Mouse (Mus musculus): Measurements from ENCODE around the gene Rxfp2. TPM values are rescaled to one million over a fixed set of nuclear protein-coding genes. Genes with fewer than 3 reads are reported as not detected.

Rxfp2 gene
- polyA plus RNA-seq (2015; fragmentation: Nextera tagmentation; extraction: Ambion mirVana) = 0.43 and 0.58 TPM in 2 replicates

GRCm38 (mm10) chr5:150018656-150019055 lies at the start of gene Rxfp2:
Rxfp2 (plus strand) TSS chr5:150018675.
- H3K4me3 ChIP-seq (replicated peaks) = no peak within 1 kb of the TSS
- WGBS = 64% methylated on average over 19 of the region's 19 CpGs

GRCm38 (mm10) chr5:149970261-149970660 lies 48.2 kb upstream of the Rxfp2 start:
- Histone ChIP-seq H3K9ac (replicated peaks) (no peak overlapping the region), H3K4me2 (replicated peaks) (no peak overlapping the region), H3K4me1 (replicated peaks) (no peaks in the 10 kb centered on the region), H3K27ac (no peak overlapping the region), H3K4me3 (replicated peaks) (no peak overlapping the region), H3K27me3 (no peaks in the 10 kb centered on the region), H3K36me3 (no peaks in the 10 kb centered on the region), H3K9me3 (no peaks in the 10 kb centered on the region)
- WGBS = 88% methylated on average over 11 of the region's 11 CpGs
- no peak for ATAC-seq

More at GRCm38 (mm10) chr5:150018656-150019055, at the start of gene Rxfp2:
- H3K36me3 ChIP-seq = no peaks in the 10 kb centered on the region
- H3K27ac ChIP-seq = no peak within 1 kb of the TSS
- no peak within 1 kb of the TSS for H3K4me2 ChIP-seq (replicated peaks)
- 0 out of 2 replicates have a peak, but pooled peaks cover 4% of the 10 kb centered on the region for H3K9me3 ChIP-seq
- H3K27me3 ChIP-seq = peaks cover 21% of the 10 kb centered on the region
- H3K4me1 ChIP-seq (replicated peaks) = peaks cover 10% of the 10 kb centered on the region
- no peak for ATAC-seq
- no peak within 1 kb of the TSS for H3K9ac ChIP-seq (replicated peaks)

DNA sequence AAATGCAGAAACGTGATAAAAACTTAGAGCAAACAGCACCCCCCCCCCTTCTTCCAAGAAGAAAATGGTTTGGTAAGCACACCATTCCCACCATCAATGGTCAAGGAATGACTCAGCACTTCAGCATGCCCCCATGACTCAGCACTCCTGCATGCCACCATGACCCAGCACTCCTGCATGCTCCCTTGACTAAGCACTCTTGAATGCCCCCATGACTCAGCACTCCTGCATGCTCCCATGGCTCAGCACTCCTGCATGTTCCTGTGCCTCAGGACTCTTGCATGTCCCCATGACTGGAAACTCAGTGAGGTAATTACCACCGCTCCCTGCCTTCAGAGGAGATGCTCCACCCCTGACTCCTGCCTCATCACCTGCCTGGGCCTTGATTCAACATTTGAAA lies 41.4 kb upstream of the Rxfp2 start:
- Histone ChIP-seq H3K36me3 (no peaks in the 10 kb centered on the region), H3K9me3 (no peaks in the 10 kb centered on the region), H3K27ac (no peak overlapping the region), H3K4me3 (replicated peaks) (no peak overlapping the region), H3K4me2 (replicated peaks) (no peak overlapping the region), H3K9ac (replicated peaks) (no peak overlapping the region), H3K4me1 (replicated peaks) (no peaks in the 10 kb centered on the region), H3K27me3 (no peaks in the 10 kb centered on the region)
- WGBS = 88% methylated on average over 2 of the region's 2 CpGs
- no peak for ATAC-seq

- Histone ChIP-seq H3K4me3 (replicated peaks) (no peak overlapping the region), H3K27ac (no peak overlapping the region), H3K4me1 (replicated peaks) (no peaks in the 10 kb centered on the region), H3K27me3 (no peaks in the 10 kb centered on the region), H3K4me2 (replicated peaks) (no peak overlapping the region), H3K9me3 (no peaks in the 10 kb centered on the region), H3K9ac (replicated peaks) (no peak overlapping the region), H3K36me3 (no peaks in the 10 kb centered on the region)
- ATAC-seq = no peak
- WGBS = 86% methylated on average over 4 of the region's 4 CpGs
These were observed 34.9 kb upstream of the Rxfp2 start for GRCm38 (mm10) chr5:149983621-149984020.

DNA sequence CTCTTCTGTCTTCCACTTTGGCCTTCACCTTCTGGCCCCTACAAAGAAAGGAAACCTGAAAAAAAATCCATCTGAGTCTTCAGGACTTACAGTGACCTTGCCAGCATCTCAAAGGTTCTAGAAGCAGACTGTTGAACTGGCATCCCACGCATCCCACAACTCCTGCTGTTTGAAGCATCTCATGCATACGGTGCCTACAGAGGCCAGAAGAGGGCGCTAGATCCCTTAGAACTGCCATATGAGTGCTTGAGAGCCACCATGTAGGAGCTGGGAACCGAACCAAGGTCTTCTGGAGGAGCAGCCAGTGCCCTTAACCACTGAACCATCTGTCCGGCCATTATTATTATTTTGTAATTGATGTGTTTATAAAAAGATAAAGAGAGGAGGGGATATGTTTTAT lies 23.9 kb upstream of the Rxfp2 start:
- no peaks in the 10 kb centered on the region for H3K4me1 ChIP-seq (replicated peaks)
- WGBS = 83% methylated on average over 5 of the region's 5 CpGs
- no peak overlapping the region for H3K9ac ChIP-seq (replicated peaks)
- no peak overlapping the region for H3K4me3 ChIP-seq (replicated peaks)
- ATAC-seq = no peak
- no peaks in the 10 kb centered on the region for H3K9me3 ChIP-seq
- H3K4me2 ChIP-seq (replicated peaks) = no peak overlapping the region
- H3K36me3 ChIP-seq = no peaks in the 10 kb centered on the region
- no peaks in the 10 kb centered on the region for H3K27me3 ChIP-seq
- no peak overlapping the region for H3K27ac ChIP-seq

GRCm38 (mm10) chr5:149996614-149997013 lies 21.9 kb upstream of the Rxfp2 start:
- no peak overlapping the region for H3K9ac ChIP-seq (replicated peaks)
- 94% methylated on average over 4 of the region's 4 CpGs for WGBS
- H3K27ac ChIP-seq = no peak overlapping the region
- no peaks in the 10 kb centered on the region for H3K36me3 ChIP-seq
- no peak overlapping the region for H3K4me2 ChIP-seq (replicated peaks)
- H3K27me3 ChIP-seq = no peaks in the 10 kb centered on the region
- no peak overlapping the region for H3K4me3 ChIP-seq (replicated peaks)
- ATAC-seq = no peak
- no peaks in the 10 kb centered on the region for H3K4me1 ChIP-seq (replicated peaks)
- no peaks in the 10 kb centered on the region for H3K9me3 ChIP-seq

- no peaks in the 10 kb centered on the region for H3K27me3 ChIP-seq
- H3K4me2 ChIP-seq (replicated peaks) = no peak overlapping the region
- no peak overlapping the region for H3K27ac ChIP-seq
- no peaks in the 10 kb centered on the region for H3K36me3 ChIP-seq
- no peak overlapping the region for H3K4me3 ChIP-seq (replicated peaks)
- H3K9ac ChIP-seq (replicated peaks) = no peak overlapping the region
- 91% methylated on average over 22 of the region's 22 CpGs for WGBS
- H3K9me3 ChIP-seq = no peaks in the 10 kb centered on the region
- no peaks in the 10 kb centered on the region for H3K4me1 ChIP-seq (replicated peaks)
- ATAC-seq = no peak
These were observed 21.0 kb upstream of the Rxfp2 start for GRCm38 (mm10) chr5:149997321-149998034.

DNA sequence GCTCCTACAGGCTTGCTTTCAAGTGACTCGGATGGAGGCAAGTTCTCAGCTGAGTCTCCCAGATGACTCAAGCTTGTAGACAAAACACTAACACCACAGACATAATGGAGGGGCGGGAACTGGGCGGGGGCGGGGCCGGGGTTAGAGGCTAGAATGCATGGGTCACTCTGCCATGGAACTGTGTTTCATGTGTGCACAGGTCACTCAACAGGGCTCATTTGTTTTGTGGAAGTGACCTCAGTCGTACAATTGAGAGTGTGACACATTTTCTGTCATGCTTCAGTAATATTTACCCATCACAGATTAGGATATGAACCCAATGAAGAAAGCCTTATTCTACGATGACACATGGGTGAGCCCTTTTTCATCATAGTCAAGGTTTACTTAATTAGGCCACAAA lies 20.2 kb upstream of the Rxfp2 start:
- Histone ChIP-seq H3K9ac (replicated peaks) (no peak overlapping the region), H3K4me2 (replicated peaks) (no peak overlapping the region), H3K4me3 (replicated peaks) (no peak overlapping the region), H3K4me1 (replicated peaks) (no peaks in the 10 kb centered on the region), H3K9me3 (no peaks in the 10 kb centered on the region), H3K27ac (no peak overlapping the region), H3K36me3 (no peaks in the 10 kb centered on the region), H3K27me3 (no peaks in the 10 kb centered on the region)
- no peak for ATAC-seq
- 76% methylated on average over 7 of the region's 7 CpGs for WGBS

GRCm38 (mm10) chr5:150005355-150005754 lies 13.1 kb upstream of the Rxfp2 start:
- H3K36me3 ChIP-seq = no peaks in the 10 kb centered on the region
- H3K27ac ChIP-seq = no peak overlapping the region
- no peaks in the 10 kb centered on the region for H3K27me3 ChIP-seq
- no peak overlapping the region for H3K4me2 ChIP-seq (replicated peaks)
- no peaks in the 10 kb centered on the region for H3K4me1 ChIP-seq (replicated peaks)
- no peak overlapping the region for H3K9ac ChIP-seq (replicated peaks)
- H3K9me3 ChIP-seq = no peaks in the 10 kb centered on the region
- ATAC-seq = peak; percentile 58; the same call in 1 of the 2 replicates
- no peak overlapping the region for H3K4me3 ChIP-seq (replicated peaks)
- 55% methylated on average over 6 of the region's 6 CpGs for WGBS

GRCm38 (mm10) chr5:150016861-150017260 lies 1.6 kb upstream of the Rxfp2 start:
- WGBS = 11% methylated on average over 10 of the region's 10 CpGs
- Histone ChIP-seq H3K27ac (no peak overlapping the region), H3K9ac (replicated peaks) (no peak overlapping the region), H3K4me1 (replicated peaks) (peaks cover 10% of the 10 kb centered on the region), H3K4me2 (replicated peaks) (no peak overlapping the region), H3K9me3 (0 out of 2 replicates have a peak, but pooled peaks cover 4% of the 10 kb centered on the region), H3K4me3 (replicated peaks) (no peak overlapping the region), H3K27me3 (peaks cover 21% of the 10 kb centered on the region), H3K36me3 (no peaks in the 10 kb centered on the region)
- no peak for ATAC-seq

DNA sequence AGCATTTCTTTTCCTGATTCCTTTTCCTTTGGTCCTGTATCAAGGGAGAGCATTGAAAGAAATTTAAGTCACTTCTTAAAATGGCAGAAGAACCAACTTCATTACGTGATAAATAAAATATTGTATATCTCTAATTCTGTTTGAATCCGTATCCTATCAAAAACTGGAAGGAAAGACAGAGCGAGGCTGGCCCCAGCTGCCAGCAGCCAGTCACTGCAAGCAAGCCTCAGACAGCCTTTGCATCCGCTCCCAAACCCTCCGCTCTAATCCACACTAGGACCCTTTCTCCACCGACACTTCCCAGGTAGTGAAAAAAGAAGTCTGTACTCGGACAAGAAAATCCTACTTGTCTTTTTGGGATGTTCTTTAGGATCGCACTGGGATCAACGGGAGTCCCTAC lies 803 bp upstream of the Rxfp2 start:
- ATAC-seq = no peak
- H3K9ac ChIP-seq (replicated peaks) = no peak overlapping the region
- no peak overlapping the region for H3K4me2 ChIP-seq (replicated peaks)
- H3K27ac ChIP-seq = no peak overlapping the region
- 0 out of 2 replicates have a peak, but pooled peaks cover 4% of the 10 kb centered on the region for H3K9me3 ChIP-seq
- peaks cover 10% of the 10 kb centered on the region for H3K4me1 ChIP-seq (replicated peaks)
- WGBS = 38% methylated on average over 9 of the region's 9 CpGs
- no peaks in the 10 kb centered on the region for H3K36me3 ChIP-seq
- H3K4me3 ChIP-seq (replicated peaks) = no peak overlapping the region
- peaks cover 21% of the 10 kb centered on the region for H3K27me3 ChIP-seq

DNA sequence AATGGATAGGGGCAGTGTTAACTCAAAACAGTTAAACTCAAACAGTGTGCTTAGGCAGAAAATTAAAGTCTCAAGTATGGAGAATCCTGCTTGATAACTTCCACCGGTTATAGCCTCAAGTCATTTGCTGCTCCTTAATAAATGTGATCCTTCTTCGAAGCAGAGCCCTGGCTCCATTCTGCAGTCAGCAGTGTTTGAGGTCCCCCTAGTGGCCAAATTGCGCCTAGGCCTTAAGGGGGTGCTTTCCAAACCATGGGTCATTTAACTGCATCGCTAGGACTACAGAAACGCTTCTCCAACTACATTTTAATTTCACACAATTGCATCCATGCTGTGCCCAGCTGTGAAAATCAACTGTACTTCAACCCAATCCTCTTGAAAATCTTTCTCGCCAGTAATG lies 2.4 kb downstream of the Rxfp2 start:
- Histone ChIP-seq H3K4me2 (replicated peaks) (no peak overlapping the region), H3K27ac (no peak overlapping the region), H3K4me3 (replicated peaks) (no peak overlapping the region), H3K4me1 (replicated peaks) (peaks cover 10% of the 10 kb centered on the region), H3K36me3 (no peaks in the 10 kb centered on the region), H3K9me3 (peaks cover 3% of the 10 kb centered on the region; the same call in 1 of the 2 replicates), H3K27me3 (peaks cover 17% of the 10 kb centered on the region), H3K9ac (replicated peaks) (no peak overlapping the region)
- 5% methylated on average over 6 of the region's 6 CpGs for WGBS
- peak; percentile 77 for ATAC-seq

DNA sequence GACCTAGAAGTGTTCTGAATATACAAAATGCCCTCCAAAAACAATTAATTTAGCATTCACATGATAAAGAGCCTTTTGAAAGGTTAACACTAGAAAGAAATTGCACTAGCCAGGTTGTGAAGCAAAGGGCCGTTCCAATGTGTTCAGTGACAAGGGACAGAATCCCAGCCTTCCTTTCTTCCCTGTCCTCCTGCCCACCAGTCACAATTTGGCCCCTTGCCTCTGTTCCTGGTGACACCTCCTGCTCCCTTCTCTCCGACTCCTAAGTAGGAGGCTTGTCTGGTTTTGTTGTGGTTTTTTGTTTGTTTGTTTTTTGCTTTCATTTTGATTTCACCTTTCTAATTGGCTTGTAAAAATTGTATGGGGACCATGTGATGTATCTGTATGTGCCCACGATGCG lies 3.3 kb downstream of the Rxfp2 start:
- Histone ChIP-seq H3K27ac (no peak overlapping the region), H3K9ac (replicated peaks) (no peak overlapping the region), H3K4me1 (replicated peaks) (peaks cover 2% of the 10 kb centered on the region; the same call in 1 of the 2 replicates), H3K36me3 (no peaks in the 10 kb centered on the region), H3K4me2 (replicated peaks) (no peak overlapping the region), H3K27me3 (peaks cover 14% of the 10 kb centered on the region), H3K4me3 (replicated peaks) (no peak overlapping the region), H3K9me3 (peaks cover 3% of the 10 kb centered on the region; the same call in 1 of the 2 replicates)
- ATAC-seq = no peak
- WGBS = 52% methylated on average over 4 of the region's 4 CpGs
